Mouse (Mus musculus) liver, embryonic 18 days (tissue): Measurements from ENCODE around the gene Edaradd. TPM values are rescaled to one million over a fixed set of nuclear protein-coding genes. Genes with fewer than 3 reads are reported as not detected.

Experiments
- polyA plus RNA-seq: library from polyadenylated mRNA; depleted of rRNA; stranded (reverse); fragments of >200 nt; gene quantifications from 2 replicates; pipeline ENCODE4 v1.2.3, GENCODE M21; 2012; rRNA removed

Gene Edaradd
- polyA plus RNA-seq: 0.19 and 0.23 TPM in 2 replicates

GRCm38 (mm10) chr13:12519955-12520584 lies at the start of gene Edaradd:
Edaradd (minus strand) TSS chr13:12520438.

DNA sequence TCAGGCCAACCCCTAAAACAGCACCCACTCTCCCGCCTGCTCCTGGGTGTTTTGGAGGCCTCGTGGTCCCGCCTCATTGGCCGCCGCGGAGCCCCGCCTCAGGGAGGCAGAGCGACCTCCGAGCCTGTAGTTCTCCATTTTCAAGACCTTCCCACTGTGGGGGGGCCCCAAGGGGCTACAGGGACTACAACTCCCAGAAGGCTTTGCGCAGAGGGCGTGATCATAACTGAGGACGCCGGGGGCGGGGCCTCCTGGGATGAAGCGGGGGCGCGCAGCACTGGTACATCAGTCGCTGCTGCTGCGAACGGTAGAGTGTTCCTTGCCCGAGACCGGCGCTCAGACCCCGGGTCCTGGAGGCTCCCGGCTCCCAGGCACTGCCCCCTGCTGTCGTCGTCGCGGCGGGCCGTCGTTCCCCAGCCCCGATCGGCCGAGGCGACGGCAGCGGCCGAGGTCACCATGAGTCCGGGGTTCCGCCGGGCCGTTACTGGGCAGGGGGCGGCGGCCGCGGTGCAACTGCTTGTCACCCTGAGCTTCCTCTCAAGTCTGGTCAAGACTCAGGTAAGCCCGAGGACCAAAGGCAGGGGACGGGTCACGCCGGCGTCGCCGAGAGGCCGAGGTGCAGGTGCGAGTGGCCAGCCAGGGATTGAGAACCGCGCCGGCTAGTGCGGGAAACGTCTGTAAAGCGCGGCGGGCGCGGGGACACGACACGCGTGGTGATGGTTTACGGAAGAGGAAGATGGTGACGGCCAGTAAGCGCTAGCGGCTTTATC lies 45.6 kb upstream of the Edaradd start, which contains the start of gene Ero1lb:
Gene Ero1lb (plus strand): TSS at position 254 of the 770 bp plus-strand sequence.

DNA sequence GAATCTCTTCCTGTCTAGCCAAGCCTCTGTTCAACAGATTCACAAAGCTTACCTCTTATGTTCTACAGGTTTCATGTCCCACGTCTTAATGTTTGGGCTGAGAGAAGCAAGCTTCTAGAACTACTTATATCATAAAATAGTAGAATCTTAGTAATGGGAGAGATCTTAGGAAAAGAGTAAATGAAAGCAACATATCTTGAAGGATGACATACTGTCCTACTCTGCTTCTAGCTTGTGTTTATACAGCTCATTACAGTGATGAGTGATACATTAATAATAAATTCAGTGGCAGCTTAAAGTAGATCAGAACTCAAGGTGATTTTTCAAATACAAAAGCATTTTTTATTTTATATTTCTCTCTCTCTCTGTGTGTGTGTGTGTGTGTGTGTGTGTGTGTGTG lies 55.4 kb downstream of the Edaradd start, which contains the start of gene Lgals8:
Gene Lgals8 (minus strand): TSS at position 101 of the 400 bp plus-strand sequence.

Other genes starting within 250 kb of the Edaradd start
- 0.20 TPM in 2 replicates for gene Actn2, start 179.7 kb downstream of the Edaradd start, polyA plus RNA-seq
- gene Heatr1, start 125.4 kb downstream of the Edaradd start, polyA plus RNA-seq: 8.1 and 8.3 TPM in 2 replicates
- gene Lgals8, start 55.5 kb downstream of the Edaradd start, polyA plus RNA-seq: 20.8 and 21.4 TPM in 2 replicates
- gene Ero1lb, start 45.4 kb upstream of the Edaradd start, polyA plus RNA-seq: 3.8 and 4.5 TPM in 2 replicates